ENCODE assay signal across 41 mouse cellular contexts in the genomic region with DNA sequence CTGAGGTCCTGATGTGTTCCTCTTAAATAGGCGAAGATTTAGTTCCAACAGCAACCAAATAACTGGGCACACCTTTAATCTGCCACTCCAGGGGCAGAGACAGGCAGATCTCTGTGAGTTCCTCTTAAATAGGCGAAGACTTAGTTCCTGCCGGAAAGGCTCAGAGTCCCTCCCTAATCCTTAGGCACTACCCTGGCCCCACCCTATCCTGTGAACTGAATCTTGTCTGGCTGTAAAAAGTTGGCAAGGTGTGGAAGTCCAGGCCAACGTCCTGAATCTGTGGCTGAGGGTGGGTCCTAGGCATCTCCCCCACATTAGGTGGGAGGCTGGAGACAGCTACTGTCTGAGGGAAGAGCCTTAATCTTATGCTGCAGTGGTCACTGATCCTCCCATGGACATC. TPM values are rescaled to one million over a fixed set of nuclear protein-coding genes. Genes with fewer than 3 reads are reported as not detected.
"Had no signal": no experiment of that assay in that cellular context is flagged by ENCODE, and none has a peak within 500 bp of the region (broad histone marks: within the 10 kb centered on the region; RNA-seq: fewer than 3 reads in every experiment).

Gene Alppl2, minus strand, starts transcription at position 101 of the 400 bp plus-strand sequence.

- DNase-seq: heart, postnatal 10 days; heart, postnatal 14 days; heart, postnatal 36 days; heart, postnatal 4 days; kidney, adult 11 months; kidney, adult 18-20 months; kidney, adult 2 months; kidney, adult 8-10 months; kidney, adult 9 months; kidney, postnatal 10 days; kidney, postnatal 14 days; kidney, postnatal 25 days; kidney, postnatal 36 days; kidney, postnatal 4 days; layer of hippocampus, adult 9-11 months; layer of hippocampus, postnatal 36 days had no signal

RNA-seq across cellular contexts. Expression of gene Alppl2, which starts in this region (rescaled TPM):
- polyA plus RNA-seq: heart, embryonic 10.5 days; heart, embryonic 11.5 days; heart, embryonic 12.5 days; heart, embryonic 13.5 days; heart, embryonic 14.5 days; heart, embryonic 15.5 days; heart, embryonic 16.5 days; heart, postnatal 0 days; hindbrain, embryonic 10.5 days; hindbrain, embryonic 11.5 days; hindbrain, embryonic 12.5 days; hindbrain, embryonic 13.5 days; hindbrain, embryonic 14.5 days; hindbrain, embryonic 15.5 days; hindbrain, embryonic 16.5 days; hindbrain, postnatal 0 days; inflammation-experienced regulatory T-cells, adult 6 months; intestine, embryonic 14.5 days; intestine, embryonic 15.5 days; intestine, embryonic 16.5 days; intestine, postnatal 0 days; kidney, adult 2 months; kidney, embryonic 14.5 days; kidney, embryonic 15.5 days; kidney, embryonic 16.5 days; kidney, postnatal 0 days had no signal
